Mouse (Mus musculus) ES-E14 (cell line): ENCODE results near the gene Slc25a22.

Experiments used
- MAFK ChIP-seq: IDR thresholded peaks from 2 replicates; pipeline ENCODE4 v1.6.1; 2014; ENCODE audit warnings: mild to moderate bottlenecking, low read depth, low read length, inconsistent platforms; ENCODE audit not compliant: insufficient read depth
- ZC3H11A ChIP-seq: IDR thresholded peaks from 2 replicates; pipeline ENCODE4 v1.6.1; 2012; ENCODE audit warnings: low read depth, mild to moderate bottlenecking, inconsistent platforms, low read length, borderline replicate concordance

- no peak for TF ChIP-seq MAFK
- TF ChIP-seq ZC3H11A: no peak
Measured at GRCm38 (mm10) chr7:141430585-141431240, 7.0 kb downstream of the Slc25a22 start.
